Mouse (Mus musculus) cerebellum, adult 18-20 months (tissue): ENCODE data around the gene Col9a3.

Experiments used
- DNase-seq, 2 experiments: peaks; one replicate each; pipeline ENCODE4 v3.0.0; 2021

Col9a3 gene

DNA sequence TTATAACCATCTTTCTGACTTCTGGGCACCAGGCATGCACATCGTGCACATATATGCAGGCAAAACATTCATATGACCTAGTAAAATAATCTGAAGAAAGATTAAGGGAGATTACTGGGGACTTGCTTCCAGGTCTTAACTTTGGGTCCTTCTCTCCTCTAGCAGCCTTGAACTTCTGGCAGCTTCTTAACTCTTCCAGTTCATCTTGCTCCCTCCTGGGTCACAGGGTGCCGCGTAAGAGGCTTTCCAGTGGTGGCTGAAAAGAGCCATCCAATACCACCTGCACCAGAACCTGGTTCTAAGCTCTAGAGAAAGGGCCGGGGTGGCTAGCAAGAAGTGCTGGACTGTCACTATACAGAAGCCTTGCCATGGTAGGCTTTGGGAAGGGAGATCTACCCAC, at the start of gene Col9a3:
Gene Col9a3 (plus strand): TSS at position 301 of the 400 bp plus-strand sequence.
- no peak for DNase-seq

DNA sequence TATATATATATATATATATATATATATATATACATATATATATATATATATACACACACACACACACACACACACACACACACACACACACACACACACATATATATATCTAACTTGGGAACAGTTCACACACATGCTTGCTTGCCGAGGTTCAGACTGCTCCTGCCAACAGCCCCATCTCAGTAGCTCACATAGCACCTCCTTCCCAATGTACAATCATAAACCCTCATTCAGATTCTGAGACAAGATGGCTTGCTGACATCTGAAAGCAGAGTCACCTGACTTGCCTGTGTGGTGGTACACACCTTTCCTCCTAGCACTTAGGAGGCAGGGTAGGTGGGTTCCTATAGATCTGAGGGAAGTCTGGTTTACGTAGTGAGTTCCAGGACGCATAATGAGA, 45.2 kb upstream of the Col9a3 start:
- DNase-seq: no peak

DNA sequence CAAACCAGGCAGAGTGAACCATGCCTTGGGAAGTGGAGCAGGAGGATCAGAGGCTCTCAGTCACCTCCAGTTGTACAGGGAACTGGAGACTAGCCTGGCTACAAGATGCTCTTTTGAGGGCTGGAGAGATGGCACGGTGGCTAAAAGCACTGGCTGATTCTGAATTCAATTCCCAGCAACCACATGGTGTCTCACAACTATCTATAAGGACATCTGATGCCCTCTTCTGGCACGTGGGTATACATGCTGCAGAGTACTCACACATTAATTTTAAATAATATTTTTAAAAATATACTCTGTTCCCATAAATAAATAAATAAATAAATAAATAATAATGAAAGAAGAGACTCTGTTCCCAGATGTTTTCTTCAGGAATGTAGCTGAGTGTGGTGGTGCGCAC, 42.4 kb upstream of the Col9a3 start:
- DNase-seq: no peak

DNA sequence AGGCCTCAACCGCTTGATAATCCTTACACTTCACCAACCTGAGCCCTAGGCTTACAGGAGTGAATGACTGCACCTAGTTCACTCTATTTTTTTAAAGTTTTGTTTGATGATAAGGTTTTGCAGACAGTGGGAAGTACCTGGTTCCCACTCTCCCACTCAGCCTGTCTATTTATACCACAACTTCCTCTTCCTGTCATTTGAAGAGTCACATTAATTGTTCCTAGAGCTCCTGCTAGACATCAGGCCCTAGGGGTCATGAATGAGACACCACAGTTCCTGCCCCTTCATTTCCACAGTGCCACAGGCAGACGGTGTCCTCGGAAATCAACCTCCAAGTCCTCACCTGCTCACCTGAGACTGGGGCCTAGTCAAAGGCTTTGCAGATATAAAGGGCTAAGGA, 41.1 kb upstream of the Col9a3 start:
- no peak for DNase-seq

DNA sequence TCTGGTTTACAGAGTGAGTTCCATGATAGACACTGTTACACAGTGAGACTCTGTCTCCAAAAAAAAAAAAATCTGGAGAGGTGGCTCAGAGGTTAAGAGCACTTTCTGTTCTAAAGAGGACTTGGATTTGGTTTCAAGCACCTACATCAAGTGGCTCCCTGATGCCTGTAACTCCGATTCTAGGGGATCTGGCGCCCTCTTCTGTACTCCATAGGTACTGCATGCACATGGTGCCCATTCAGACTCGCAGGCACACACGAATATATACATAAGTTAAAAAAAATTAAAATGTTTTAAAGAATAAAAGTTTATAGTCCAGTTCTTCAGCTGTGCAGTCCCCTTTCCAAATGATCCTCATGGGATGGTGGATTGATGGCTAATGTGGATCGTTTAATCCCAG, 37.3 kb upstream of the Col9a3 start:
- DNase-seq: no peak

DNA sequence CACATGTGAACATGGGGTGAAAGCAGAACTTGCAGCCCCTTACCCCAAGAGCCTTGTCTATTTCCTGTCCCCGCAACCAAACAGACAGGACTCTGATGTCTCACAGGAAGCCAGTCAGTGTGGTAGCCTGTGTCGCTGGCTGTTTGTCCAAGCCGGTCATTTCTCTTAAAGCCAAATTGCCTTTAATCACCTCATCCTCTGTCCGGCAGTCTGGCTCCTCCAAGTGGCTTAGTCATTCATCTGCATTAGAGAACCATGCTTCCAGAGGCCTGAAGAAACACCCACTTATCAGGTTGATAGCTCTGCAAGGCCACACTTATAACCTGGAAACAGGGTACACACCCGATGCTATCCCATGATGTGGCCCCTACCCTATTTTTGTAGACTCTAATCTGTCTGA, 35.4 kb upstream of the Col9a3 start:
- no peak for DNase-seq

DNA sequence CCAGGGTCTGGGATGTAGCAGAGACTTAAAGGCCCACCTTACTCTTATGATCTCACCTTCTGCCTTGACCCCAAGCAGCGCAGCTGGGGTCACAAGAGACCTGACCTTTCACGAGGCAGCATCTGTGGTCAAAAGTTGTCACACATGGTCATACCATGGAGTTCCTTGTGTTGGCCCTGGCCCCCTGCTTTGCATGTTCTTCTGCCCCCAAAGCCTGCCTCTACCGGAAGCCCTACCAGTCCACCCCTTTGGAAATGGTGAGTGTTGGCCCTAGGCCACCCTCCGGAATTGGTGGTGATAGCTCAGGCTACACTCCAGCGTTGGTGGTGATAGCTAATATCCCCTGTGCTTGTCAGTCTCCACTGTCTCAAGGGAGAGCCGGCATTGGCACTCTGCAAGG, 34.3 kb upstream of the Col9a3 start:
- no peak for DNase-seq

DNA sequence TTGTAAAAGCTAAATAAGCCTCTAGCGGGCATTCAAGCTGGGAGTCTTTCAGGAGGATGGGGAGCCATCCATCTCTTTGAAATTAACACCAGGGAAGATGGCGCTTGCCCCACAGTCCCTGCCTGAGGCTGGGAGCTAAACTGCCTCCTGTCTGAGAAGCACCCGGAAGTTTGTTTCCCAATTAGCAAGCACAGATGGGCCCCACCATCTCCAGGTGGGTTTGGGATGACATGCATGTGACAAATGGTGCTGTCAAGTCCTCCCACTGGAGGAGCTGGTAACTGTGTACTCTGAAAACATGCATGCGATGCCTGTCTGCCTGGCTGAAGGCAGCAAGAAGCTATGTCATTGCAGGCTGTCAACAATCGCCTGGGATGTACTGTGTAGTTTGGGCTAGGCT, 33.7 kb upstream of the Col9a3 start:
- no peak for DNase-seq

DNA sequence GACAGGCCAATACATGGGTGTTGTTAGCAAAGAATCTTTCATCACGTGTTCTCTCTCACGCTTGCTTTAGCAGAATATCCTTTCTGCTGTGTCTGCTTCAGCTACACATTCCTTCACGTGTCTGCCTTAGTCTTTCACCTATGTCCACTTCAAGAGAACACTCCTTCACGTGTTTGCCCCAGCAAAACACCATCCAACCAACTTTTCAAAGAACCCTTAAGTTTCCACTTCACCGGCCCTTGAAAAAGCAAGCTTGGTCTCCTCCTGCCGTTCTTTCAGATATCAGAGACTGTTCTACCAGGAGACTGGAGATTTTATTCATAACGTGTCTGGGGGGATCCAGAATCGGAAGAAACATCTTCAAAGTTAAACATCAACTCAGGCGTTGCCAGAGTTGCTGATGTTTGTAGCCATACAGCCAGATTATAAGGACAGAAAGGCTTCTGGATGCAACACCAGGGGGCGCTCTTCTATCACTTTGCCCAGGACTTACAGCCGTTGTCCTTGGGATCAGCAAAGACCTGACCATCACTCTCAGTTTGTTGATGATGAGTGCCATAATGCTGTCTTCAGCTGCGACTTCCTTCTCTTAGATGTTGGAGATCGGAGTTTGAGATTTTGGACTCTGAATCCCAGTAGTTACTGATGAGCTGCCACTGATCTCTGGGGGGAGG, 31.2 kb upstream of the Col9a3 start:
- peak; percentile 57 to 71 for DNase-seq

DNA sequence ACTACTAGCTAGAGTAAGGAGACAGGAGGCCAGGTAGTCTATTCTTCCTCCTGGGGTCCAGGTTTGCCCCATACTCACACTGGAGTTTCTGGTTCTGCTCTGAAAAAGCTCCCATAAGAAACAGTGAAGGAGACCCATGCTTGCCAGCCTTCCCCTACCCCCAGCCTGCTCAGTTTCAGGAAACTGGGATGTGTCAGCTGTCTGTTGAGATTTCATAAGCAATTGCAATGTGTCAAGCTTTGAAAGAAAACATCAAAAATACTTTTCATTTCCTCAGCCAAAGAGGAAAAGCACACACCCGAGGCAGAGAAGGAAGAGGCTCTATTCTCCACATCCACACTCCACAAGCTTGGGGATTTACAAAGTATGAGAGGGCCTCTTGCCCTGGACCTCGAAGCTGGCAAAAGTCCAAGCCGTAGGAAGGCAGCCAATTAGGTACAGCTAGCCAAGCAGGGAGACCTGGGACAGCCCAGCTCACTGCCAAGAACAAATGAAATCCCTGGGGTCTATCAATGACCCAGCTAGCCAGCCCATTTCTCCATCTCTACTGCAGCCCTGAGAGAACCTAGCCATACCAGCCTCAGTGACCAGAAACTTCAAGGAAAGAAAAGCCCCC, 28.5 kb upstream of the Col9a3 start:
- no peak for DNase-seq

DNA sequence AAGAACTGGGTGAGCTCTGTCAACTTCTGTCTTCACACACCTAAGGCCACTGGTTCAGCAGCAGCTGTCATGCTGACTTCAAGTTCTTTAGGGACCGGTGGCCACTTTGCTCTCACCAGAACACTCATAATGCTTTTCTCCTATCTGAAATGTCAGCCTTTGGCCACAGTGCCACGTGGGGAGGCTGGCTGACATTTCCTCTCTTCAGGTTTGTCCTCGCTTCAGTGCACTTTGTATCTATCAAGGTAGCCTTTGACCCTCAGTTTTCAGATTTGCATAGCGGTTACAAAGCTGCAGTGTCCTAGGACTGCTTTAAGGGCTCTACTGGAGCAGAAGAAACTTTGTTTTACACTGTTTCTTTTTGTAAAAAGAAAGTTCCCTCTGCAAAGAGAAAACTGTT, 21.1 kb upstream of the Col9a3 start:
- DNase-seq: no peak

DNA sequence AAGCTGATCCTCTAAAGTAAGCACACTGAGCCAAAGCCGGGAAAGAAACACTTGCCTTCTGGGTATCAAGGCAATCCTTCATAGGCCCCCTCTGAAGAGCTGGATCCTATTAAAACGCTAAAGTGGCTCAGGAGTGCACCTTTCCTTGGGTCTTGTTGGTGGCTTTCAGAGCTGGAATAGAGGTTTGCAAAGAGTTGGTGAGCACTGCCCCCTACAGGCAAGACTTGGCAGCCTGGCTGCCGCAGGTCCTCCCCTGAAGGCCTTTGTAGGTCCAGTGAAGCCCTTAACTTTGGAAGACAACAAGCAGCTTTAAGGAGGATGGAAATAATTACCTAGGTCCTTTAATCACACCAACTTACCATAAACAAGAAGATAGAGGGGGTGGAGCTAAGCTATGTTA, 18.9 kb upstream of the Col9a3 start:
- DNase-seq: peak; percentile 66 to 72

DNA sequence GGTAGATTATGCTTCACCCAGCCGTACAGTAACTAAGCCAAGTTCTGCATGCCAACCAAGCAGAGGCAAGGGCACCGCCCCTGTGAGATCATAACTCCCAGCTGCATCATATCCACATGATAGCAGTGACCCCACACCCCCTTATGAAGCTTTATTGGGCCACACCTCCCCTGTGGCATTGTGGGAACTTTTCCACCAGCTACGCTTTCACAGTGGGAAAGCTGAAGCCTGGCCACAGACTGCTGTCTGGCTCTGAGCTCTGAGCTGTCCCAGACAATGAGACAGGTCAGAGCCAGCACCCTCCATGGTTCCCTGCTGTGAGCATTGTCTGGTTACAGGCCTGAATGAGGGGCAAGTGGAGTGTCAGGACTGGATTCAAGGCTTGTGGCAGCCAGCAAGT, 16.6 kb upstream of the Col9a3 start, which contains the start of gene Mrgbp:
Gene Mrgbp (plus strand): TSS at position 303 of the 400 bp plus-strand sequence.
- DNase-seq: no peak

DNA sequence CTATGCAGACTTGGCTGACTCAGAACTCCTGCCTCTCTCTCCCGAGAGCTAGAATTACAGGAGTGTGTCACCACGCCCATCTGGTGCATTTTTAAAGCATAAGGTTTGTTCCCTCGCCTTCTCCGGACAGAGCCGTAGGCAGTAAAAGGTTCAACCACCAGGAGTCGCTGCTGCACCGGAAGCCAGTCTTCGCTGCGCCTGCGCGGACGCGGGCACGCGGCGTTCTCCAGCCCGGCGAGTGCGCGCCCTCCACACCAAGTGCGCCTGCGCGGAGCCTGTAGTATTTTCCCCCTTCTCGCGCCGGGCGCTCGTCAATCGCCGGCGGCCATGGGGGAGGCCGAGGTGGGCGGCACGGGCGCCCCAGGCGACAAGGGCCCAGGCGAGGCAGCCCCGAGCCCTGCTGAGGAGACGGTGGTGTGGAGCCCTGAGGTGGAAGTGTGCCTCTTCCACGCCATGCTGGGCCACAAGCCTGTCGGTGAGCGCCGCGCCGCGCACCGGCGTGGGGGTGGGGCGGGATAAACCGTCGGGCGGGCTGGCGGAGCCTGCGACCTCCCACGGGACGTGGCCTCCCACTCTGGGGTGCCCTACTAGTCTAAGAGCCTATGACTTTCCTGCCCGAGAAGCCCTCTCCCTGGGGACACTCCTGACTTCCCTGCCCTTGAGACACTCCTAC, 15.0 kb upstream of the Col9a3 start:
- peak; percentile 96 to 100 for DNase-seq

DNA sequence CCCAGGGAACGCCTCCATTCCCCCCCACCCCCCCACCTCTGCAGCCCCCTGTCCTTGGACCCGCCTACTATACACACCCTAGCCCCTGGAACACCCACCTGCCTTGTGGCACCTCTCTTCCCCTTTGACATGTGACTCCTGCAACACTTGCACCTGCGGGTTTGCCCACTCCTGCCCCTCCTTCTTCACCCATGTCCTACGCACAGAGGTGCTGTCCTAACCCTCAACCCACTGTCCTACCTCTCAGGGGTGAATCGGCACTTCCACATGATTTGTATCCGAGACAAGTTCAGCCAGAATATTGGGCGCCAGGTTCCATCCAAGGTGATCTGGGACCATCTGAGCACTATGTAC, 14.5 kb upstream of the Col9a3 start:
- DNase-seq: peak in 1 of 2 experiments; percentile 28

DNA sequence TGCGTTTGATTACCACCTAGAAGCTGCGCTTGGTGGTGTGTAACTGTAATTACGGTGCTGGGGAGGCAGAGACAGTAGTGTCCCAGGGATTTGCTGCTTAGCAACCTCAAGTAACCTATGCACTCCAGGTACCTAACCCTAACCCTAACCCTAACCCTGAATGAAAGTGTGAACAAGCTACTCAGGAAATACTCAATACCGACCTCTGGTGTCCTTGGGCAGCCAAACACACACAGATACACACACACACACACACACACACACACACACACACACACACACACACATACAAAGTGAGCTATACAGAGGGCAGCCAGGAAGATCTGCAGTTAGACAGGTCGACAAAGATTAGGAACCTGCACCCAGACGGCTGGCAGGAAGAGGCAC, 8.9 kb upstream of the Col9a3 start:
- no peak for DNase-seq

DNA sequence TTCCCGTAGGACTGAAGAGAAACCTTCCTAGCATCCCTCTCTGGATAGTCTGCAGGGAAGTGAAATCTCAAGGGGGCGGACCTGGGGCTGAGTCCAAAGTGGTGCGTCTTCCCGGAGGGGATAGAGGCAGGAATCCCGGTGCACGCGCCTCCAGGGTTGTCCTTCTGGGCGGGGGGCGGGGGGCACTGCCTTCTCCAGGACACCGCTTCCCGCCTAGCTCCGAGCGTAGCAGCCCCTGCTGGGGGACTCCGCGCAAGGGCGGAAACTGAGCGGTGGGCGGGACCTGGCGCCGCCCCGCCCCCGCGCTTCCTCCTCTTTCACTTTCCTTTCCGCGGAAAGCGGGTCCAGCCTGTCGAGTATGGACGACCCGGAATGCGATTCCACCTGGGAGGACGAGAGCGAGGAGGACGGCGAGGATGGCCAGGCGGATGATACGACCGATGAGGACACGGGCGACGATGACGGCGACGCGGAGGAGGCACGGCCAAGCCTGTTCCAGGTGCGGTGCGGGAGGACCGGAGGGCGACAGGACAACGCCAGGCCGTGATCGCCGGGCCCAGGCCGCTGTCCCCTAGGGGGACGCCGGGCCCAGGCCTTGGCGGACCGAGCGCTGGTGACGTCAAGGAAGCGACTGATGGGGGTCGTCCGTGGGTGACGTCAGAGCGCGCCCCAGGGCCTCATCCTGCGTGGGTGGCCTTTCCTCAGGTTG, 8.3 kb upstream of the Col9a3 start, which contains the start of gene Ogfr:
Gene Ogfr (plus strand): TSS at position 123 of the 709 bp plus-strand sequence.
- DNase-seq: peak; percentile 74 to 82

DNA sequence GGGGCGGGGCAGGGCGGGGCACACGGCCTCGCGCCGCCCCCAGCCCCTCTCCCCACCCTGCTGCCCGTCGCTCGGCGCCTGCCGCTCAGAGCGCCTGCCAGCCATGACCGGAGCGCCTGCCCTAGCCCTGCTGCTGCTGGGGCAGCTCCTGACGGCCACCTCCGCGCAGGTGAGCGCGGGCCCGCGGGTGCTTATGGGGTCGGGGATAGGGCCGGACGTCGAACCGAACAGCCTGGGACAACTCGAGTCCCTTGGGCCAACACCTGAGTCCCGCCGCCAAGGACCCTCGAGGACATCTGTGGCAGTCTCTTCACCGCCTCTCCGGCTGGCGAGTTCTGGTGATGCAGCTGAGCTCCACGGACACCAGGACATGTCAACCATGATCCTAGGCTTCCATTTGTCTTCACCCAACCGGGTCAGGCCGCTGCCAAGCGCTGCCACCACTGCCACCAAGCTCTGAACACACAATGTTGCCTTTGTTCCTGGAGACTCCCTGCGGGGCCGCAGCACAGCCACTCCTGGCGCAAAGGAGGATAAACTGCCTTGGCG, 641 bp downstream of the Col9a3 start:
- DNase-seq: peak in 1 of 2 experiments; percentile 34

DNA sequence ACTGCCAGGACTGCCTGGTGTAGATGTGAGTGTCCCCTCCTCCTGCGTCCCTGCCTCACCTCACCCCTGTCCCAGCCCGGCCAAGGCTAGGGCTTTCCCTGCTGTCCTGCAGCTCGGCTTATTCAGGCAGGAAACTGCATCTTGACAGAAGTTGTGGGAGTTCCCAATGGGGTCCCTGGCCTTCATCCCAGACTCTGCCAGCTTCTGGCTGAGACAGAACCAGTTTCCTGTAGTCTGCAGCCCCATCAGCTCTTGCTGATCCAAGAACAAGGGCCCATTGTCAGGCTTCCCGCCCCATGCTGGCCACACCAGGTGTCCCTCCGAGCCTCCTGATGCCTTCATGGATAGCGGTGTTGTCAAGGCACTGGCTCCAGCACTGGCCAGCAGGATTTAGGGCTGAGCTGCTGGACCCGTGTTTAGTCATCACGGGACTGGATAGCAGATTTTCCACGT, 3.0 kb downstream of the Col9a3 start:
- peak; percentile 57 to 63 for DNase-seq

DNA sequence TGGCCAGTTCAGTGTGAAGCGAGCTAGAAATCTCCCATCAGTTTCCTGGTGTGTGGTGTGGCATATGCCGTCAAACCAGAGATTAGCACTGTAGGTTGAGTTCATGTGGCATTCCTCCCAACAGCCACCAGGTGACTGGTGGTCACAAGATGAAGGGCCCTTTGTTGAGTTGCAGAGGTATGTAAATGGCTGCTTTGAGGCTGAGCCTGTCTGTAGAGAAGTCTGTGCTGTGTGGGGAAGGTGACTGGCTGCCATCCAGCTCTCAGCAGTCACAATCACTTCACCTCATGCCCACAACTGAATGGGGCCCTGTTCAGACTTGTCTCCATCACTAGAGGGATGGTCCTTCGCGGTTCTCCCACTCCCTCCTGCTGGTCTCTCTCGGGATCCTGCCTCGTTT, 7.2 kb downstream of the Col9a3 start:
- no peak for DNase-seq

DNA sequence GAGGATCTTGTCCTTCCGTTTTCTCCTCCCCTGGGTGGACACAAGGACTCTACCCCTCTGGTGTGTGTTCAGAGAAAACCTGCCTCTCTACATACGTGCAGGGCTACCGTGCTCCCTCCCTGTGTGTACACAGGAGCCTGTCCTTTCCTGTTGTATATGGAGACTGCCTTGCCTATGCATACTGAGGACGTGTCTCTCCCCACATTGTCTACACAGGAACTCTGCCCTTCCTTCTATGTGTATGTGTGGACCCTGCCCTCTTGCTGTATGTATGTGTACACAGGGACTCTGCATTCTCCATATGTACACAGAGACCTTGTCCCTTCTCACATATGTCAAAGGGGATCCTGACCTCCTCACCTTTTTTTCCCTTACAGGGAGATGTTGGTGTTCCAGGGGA, 12.7 kb downstream of the Col9a3 start:
- no peak for DNase-seq

DNA sequence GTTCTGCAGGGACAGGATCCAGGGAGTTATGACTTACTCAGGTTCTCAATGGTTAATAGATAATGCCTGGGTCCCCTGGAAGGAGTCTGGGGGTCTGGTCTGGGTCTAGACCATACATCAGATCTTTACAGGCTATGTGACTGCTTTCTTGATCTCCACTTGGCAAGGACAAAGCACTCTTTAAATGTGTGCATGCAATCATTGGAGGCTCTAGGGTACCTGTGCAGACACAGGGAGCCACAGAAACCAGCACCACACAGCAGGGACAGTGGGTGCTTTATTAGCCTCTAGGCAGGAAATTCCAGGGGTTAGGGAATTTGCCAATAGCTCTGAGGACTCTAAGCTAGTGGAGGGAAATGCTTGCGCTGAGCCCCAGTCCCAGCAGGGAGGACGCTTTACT, 14.3 kb downstream of the Col9a3 start:
- DNase-seq: no peak
